Comparison of ENCODE assay signal across 17 mouse cellular contexts in genomic region chr10:110773878-110774277, GRCm38 (mm10).
"Had no signal": no experiment of that assay in that cellular context is flagged by ENCODE, and none has a peak within 500 bp of the region (broad histone marks: within the 10 kb centered on the region; RNA-seq: fewer than 3 reads in every experiment).

No protein-coding gene starts in this region.

- H3K9ac ChIP-seq: lung, embryonic 14.5 days; midbrain, embryonic 12.5 days; neural tube, embryonic 13.5 days; neural tube, embryonic 15.5 days; stomach, embryonic 15.5 days had no signal

- H3K27ac ChIP-seq: midbrain, embryonic 10.5 days; midbrain, embryonic 12.5 days; neural tube, embryonic 13.5 days; neural tube, embryonic 15.5 days; stomach, embryonic 15.5 days; stomach, postnatal 0 days had no signal

- H3K9me3 ChIP-seq: midbrain, embryonic 10.5 days; midbrain, embryonic 12.5 days; neural tube, embryonic 13.5 days; neural tube, embryonic 15.5 days; stomach, embryonic 15.5 days had no signal

- ATAC-seq: midbrain, embryonic 16.5 days had no signal

- H3K4me3 ChIP-seq: midbrain, embryonic 10.5 days; midbrain, embryonic 12.5 days; myocyte; neural tube, embryonic 13.5 days; neural tube, embryonic 15.5 days; stomach, embryonic 15.5 days had no signal

- H3K27me3 ChIP-seq: midbrain, embryonic 12.5 days; neural tube, embryonic 13.5 days; neural tube, embryonic 15.5 days; stomach, embryonic 15.5 days had no signal

- H3K4me2 ChIP-seq: lung, embryonic 14.5 days; midbrain, embryonic 12.5 days; neural tube, embryonic 13.5 days; neural tube, embryonic 15.5 days; stomach, embryonic 15.5 days had no signal

- DNase-seq: lung, adult 18-20 months; lung, embryonic 14.5 days; lung, postnatal 10 days; lung, postnatal 4 days; midbrain, embryonic 14.5 days; right cerebral cortex, postnatal 14 days; thymus, adult 2 months; thymus, postnatal 25 days; thymus, postnatal 4 days had no signal

- H3K4me1 ChIP-seq: midbrain, embryonic 10.5 days; midbrain, embryonic 12.5 days; stomach, embryonic 15.5 days had no signal
